ENCODE assay signal across 8 mouse cellular contexts in genomic region chr16:17806581-17807191, GRCm38 (mm10). TPM values are rescaled to one million over a fixed set of nuclear protein-coding genes. Genes with fewer than 3 reads are reported as not detected.
A peak's percentile ranks its signal among the peaks of the same experiment; 100 is the strongest.
DNase-seq lines count a peak whose midpoint lies in the region; ATAC-seq and TF ChIP-seq lines count a peak whose summit lies in the region.

No protein-coding gene starts in this region.

- TF ChIP-seq EP300 in liver, embryonic 14.5 days (IDR thresholded peaks at IDR 0.05; ENCODE audit: low read depth) = no peak

- peak; percentile 30 for DNase-seq in embryo, embryonic 10.5 days (ENCODE audit: low spot score)
- DNase-seq in embryo, embryonic 10 days (ENCODE audit: low spot score) = no peak
- peak; percentile 71 for DNase-seq in right cerebral cortex, postnatal 25 days
- no peak for DNase-seq in right cerebral cortex, adult 2 months (ENCODE audit: low spot score in 2 of 2)
- DNase-seq in liver, embryonic 14.5 days (ENCODE audit: low read depth in 3 of 3, low spot score in 3 of 3) = no peak
- DNase-seq in layer of hippocampus, adult 9-10 months (ENCODE audit: low spot score) = no peak

- H3K27ac ChIP-seq in heart, embryonic 16.5 days (ENCODE audit: low read length) = peak overlapping the region; percentile 48; the same call in 1 of the 2 replicates
- no peak overlapping the region for H3K27ac ChIP-seq in liver, embryonic 14.5 days
- 0 out of 2 replicates have a peak overlapping the region, but pooled peaks have one; percentile 51 for H3K27ac ChIP-seq in stomach, embryonic 16.5 days (ENCODE audit: low read length)

- ATAC-seq in heart, embryonic 16.5 days (replicated peaks; ENCODE audit: extremely low read depth, insufficient read depth, low FRiP score) = 0 out of 2 replicates have a peak, but pooled peaks have one; percentile 3
- peak; percentile 6; the same call in 1 of the 2 replicates for ATAC-seq in liver, embryonic 14.5 days (ENCODE audit: insufficient read depth)
- ATAC-seq in stomach, embryonic 16.5 days (ENCODE audit: insufficient read depth, low FRiP score) = no peak

- peaks cover 39% of the 10 kb centered on the region for H3K4me1 ChIP-seq in heart, embryonic 16.5 days (ENCODE audit: control insufficient read depth, insufficient read depth, low read length)
- no peaks in the 10 kb centered on the region for H3K4me1 ChIP-seq in liver, embryonic 14.5 days (replicated peaks; ENCODE audit: control insufficient read depth in 2 of 2, insufficient read depth in 2 of 2, low read length in 1 of 2)
- peaks cover 63% of the 10 kb centered on the region for H3K4me1 ChIP-seq in stomach, embryonic 16.5 days (ENCODE audit: control insufficient read depth, insufficient read depth, low read length)

- no peak for TF ChIP-seq CTCF in liver, embryonic 14.5 days (IDR thresholded peaks at IDR 0.05; ENCODE audit: low read depth)

- H3K36me3 ChIP-seq in heart, embryonic 16.5 days (ENCODE audit: control insufficient read depth, insufficient read depth) = no peaks in the 10 kb centered on the region
- H3K36me3 ChIP-seq in liver, embryonic 14.5 days (replicated peaks; ENCODE audit: control insufficient read depth, insufficient read depth, low read depth) = no peaks in the 10 kb centered on the region
- 0 out of 2 replicates have a peak, but pooled peaks cover 4% of the 10 kb centered on the region for H3K36me3 ChIP-seq in stomach, embryonic 16.5 days (ENCODE audit: control insufficient read depth, insufficient read depth, low read length)

- peaks cover 52% of the 10 kb centered on the region for H3K27me3 ChIP-seq in heart, embryonic 16.5 days (ENCODE audit: control insufficient read depth, insufficient read depth, low read length)
- peaks cover 78% of the 10 kb centered on the region for H3K27me3 ChIP-seq in liver, embryonic 14.5 days (ENCODE audit: control insufficient read depth, insufficient read depth, low read length)
- peaks cover 30% of the 10 kb centered on the region for H3K27me3 ChIP-seq in stomach, embryonic 16.5 days (ENCODE audit: control insufficient read depth, insufficient read depth, low read length)

- WGBS in heart, embryonic 16.5 days = 11% methylated on average over 50 of the region's 50 CpGs
- 4% methylated on average over 50 of the region's 50 CpGs for WGBS in liver, embryonic 14.5 days (ENCODE audit: insufficient replicate concordance)
- 23% methylated on average over 50 of the region's 50 CpGs for WGBS in stomach, embryonic 16.5 days

- H3K9ac ChIP-seq in heart, embryonic 16.5 days (ENCODE audit: low read length) = peak overlapping the region; percentile 73
- H3K9ac ChIP-seq in liver, embryonic 14.5 days (replicated peaks) = no peak overlapping the region
- peak overlapping the region; percentile 73 for H3K9ac ChIP-seq in stomach, embryonic 16.5 days (ENCODE audit: low read length)

- peak overlapping the region; percentile 64 for H3K4me3 ChIP-seq in heart, embryonic 16.5 days (ENCODE audit: low read length)
- peak overlapping the region in 1 of 2 experiments; percentile 47; a peak in 2 of 4 replicates for H3K4me3 ChIP-seq in liver, embryonic 14.5 days (ENCODE audit: insufficient read depth in 1 of 2, low read depth in 2 of 2, low read length in 2 of 2)
- H3K4me3 ChIP-seq in stomach, embryonic 16.5 days (replicated peaks; ENCODE audit: low read length) = peak overlapping the region; percentile 46

- H3K4me2 ChIP-seq in heart, embryonic 16.5 days (ENCODE audit: low read depth, low read length) = peak overlapping the region; percentile 85
- H3K4me2 ChIP-seq in liver, embryonic 14.5 days (ENCODE audit: low read depth) = peak overlapping the region; percentile 69
- H3K4me2 ChIP-seq in stomach, embryonic 16.5 days (ENCODE audit: low read depth, low read length) = peak overlapping the region; percentile 59

- H3K9me3 ChIP-seq in heart, embryonic 16.5 days (replicated peaks; ENCODE audit: control insufficient read depth, low read length) = no peaks in the 10 kb centered on the region
- H3K9me3 ChIP-seq in liver, embryonic 14.5 days (ENCODE audit: control insufficient read depth, low read length) = no peaks in the 10 kb centered on the region
- H3K9me3 ChIP-seq in stomach, embryonic 16.5 days (replicated peaks; ENCODE audit: control insufficient read depth, low read length) = no peaks in the 10 kb centered on the region

RNA-seq across cellular contexts. Expression of gene Scarf2, which starts 9.6 kb away (rescaled TPM):
- 4.3 and 5.5 TPM in 2 replicates for polyA plus RNA-seq in heart, embryonic 16.5 days (2015; fragmentation: Nextera tagmentation; extraction: Ambion mirVana)
- polyA plus RNA-seq in liver, embryonic 14.5 days (2012; rRNA removed) = 3.4 and 4.3 TPM in 2 replicates
- 0.51 and 1.0 TPM in 2 replicates for polyA plus RNA-seq in liver, embryonic 14.5 days (2014; fragmentation: Nextera tagmentation; extraction: Ambion mirVana)
- 4.8 and 7.3 TPM in 2 replicates for polyA plus RNA-seq in stomach, embryonic 16.5 days (2015; fragmentation: Nextera tagmentation; extraction: Ambion mirVana)

RNA-seq across cellular contexts. Expression of gene B830017H08Rik, which starts 26.2 kb away (rescaled TPM):
- not detected in 2 replicates for polyA plus RNA-seq in heart, embryonic 16.5 days (2015; fragmentation: Nextera tagmentation; extraction: Ambion mirVana)
- not detected in 2 replicates for polyA plus RNA-seq in liver, embryonic 14.5 days (2012; rRNA removed)
- not detected in 2 replicates for polyA plus RNA-seq in liver, embryonic 14.5 days (2014; fragmentation: Nextera tagmentation; extraction: Ambion mirVana)
- polyA plus RNA-seq in stomach, embryonic 16.5 days (2015; fragmentation: Nextera tagmentation; extraction: Ambion mirVana) = not detected in 2 replicates

RNA-seq across cellular contexts. Expression of gene Car15, which starts 31.5 kb away (rescaled TPM):
- 2.0 and 2.6 TPM in 2 replicates for polyA plus RNA-seq in heart, embryonic 16.5 days (2015; fragmentation: Nextera tagmentation; extraction: Ambion mirVana)
- polyA plus RNA-seq in liver, embryonic 14.5 days (2012; rRNA removed) = 1.3 and 1.6 TPM in 2 replicates
- polyA plus RNA-seq in liver, embryonic 14.5 days (2014; fragmentation: Nextera tagmentation; extraction: Ambion mirVana) = not detected in 2 replicates
- 2.4 and 3.7 TPM in 2 replicates for polyA plus RNA-seq in stomach, embryonic 16.5 days (2015; fragmentation: Nextera tagmentation; extraction: Ambion mirVana)

RNA-seq across cellular contexts. Expression of gene Klhl22, which starts 47.3 kb away (rescaled TPM):
- 36.4 and 39.6 TPM in 2 replicates for polyA plus RNA-seq in heart, embryonic 16.5 days (2015; fragmentation: Nextera tagmentation; extraction: Ambion mirVana)
- polyA plus RNA-seq in liver, embryonic 14.5 days (2012; rRNA removed) = 13.1 and 14.0 TPM in 2 replicates
- polyA plus RNA-seq in liver, embryonic 14.5 days (2014; fragmentation: Nextera tagmentation; extraction: Ambion mirVana) = 10.8 and 11.6 TPM in 2 replicates
- 56.7 and 57.7 TPM in 2 replicates for polyA plus RNA-seq in stomach, embryonic 16.5 days (2015; fragmentation: Nextera tagmentation; extraction: Ambion mirVana)

Comparison
In these comparisons a context has a peak if more than half of its experiments do, and no peak if none do; other contexts are left out.
1. DNase-seq: peak in embryo, embryonic 10.5 days (single experiment) and right cerebral cortex, postnatal 25 days (single experiment); none in embryo, embryonic 10 days (single experiment), right cerebral cortex, adult 2 months (0 of 2), liver, embryonic 14.5 days (0 of 3) and layer of hippocampus, adult 9-10 months (single experiment).
2. Peak in every context shown above with its lines, with median percentiles within 50 percentile points of each other: H3K4me2 ChIP-seq.